ENCODE assay signal across 9 mouse cellular contexts in the genomic region with DNA sequence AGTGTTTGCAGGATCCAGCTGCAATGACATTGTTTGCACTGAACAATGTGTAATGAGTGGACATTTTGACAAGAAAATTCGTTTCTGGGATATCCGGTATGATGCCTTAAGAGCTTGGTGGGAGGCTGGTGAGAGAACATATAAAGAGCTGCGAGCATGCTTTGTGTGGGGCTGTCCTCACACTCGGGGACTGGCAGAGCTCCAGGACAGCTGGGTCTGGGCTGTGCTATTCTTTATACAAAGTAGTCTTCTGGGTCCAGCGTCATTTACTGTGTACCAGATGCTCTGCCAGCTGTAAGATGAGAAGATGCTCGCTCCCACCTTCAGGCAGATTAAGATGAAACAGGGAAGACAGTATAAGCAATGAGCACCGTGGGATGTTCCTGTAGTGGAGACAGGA. TPM values are rescaled to one million over a fixed set of nuclear protein-coding genes. Genes with fewer than 3 reads are reported as not detected.
DNase-seq lines count a peak whose midpoint lies in the region; ATAC-seq lines count a peak whose summit lies in the region.
"Had no signal": no experiment of that assay in that cellular context is flagged by ENCODE, and none has a peak within 500 bp of the region (broad histone marks: within the 10 kb centered on the region; RNA-seq: fewer than 3 reads in every experiment).

No protein-coding gene starts in this region.

- no peaks in the 10 kb centered on the region for H3K27me3 ChIP-seq in forebrain, embryonic 13.5 days
- no peaks in the 10 kb centered on the region for H3K27me3 ChIP-seq in forebrain, embryonic 10.5 days (ENCODE audit: poor library complexity, severe bottlenecking)
- H3K27me3 ChIP-seq in neural tube, embryonic 11.5 days (ENCODE audit: control insufficient read depth, insufficient read depth, low read length) = no peaks in the 10 kb centered on the region
- H3K27me3 ChIP-seq: heart, embryonic 13.5 days had no signal

- no peak overlapping the region for H3K27ac ChIP-seq in forebrain, embryonic 13.5 days
- no peak overlapping the region for H3K27ac ChIP-seq in forebrain, embryonic 10.5 days
- H3K27ac ChIP-seq in neural tube, embryonic 11.5 days (ENCODE audit: low read depth, low read length) = 0 out of 2 replicates have a peak overlapping the region, but pooled peaks have one; percentile 20

- H3K9ac ChIP-seq in forebrain, embryonic 13.5 days = no peak overlapping the region
- no peak overlapping the region for H3K9ac ChIP-seq in neural tube, embryonic 11.5 days (ENCODE audit: low read length)
- H3K9ac ChIP-seq: heart, embryonic 13.5 days had no signal

- H3K4me1 ChIP-seq in forebrain, embryonic 13.5 days = no peaks in the 10 kb centered on the region
- H3K4me1 ChIP-seq in forebrain, embryonic 10.5 days = no peaks in the 10 kb centered on the region
- H3K4me1 ChIP-seq in neural tube, embryonic 11.5 days (ENCODE audit: control insufficient read depth, insufficient read depth, low read length) = no peaks in the 10 kb centered on the region
- H3K4me1 ChIP-seq: heart, embryonic 13.5 days had no signal

- ATAC-seq in forebrain, embryonic 13.5 days = peak; percentile 58; the same call in 1 of the 2 replicates
- ATAC-seq in neural tube, embryonic 11.5 days (ENCODE audit: insufficient read depth, low FRiP score, low TSS enrichment) = no peak
- ATAC-seq in megakaryocyte progenitor cell, adult 5-6 weeks (replicated peaks; ENCODE audit: poor library complexity) = no peak

- intact Hi-C loops in left cerebral cortex, postnatal 25 days (cut with DNase I) = no loop called here

- 72% methylated on average over 7 of the region's 7 CpGs for WGBS in forebrain, embryonic 13.5 days
- 93% methylated on average over 7 of the region's 7 CpGs for WGBS in forebrain, embryonic 10.5 days
- WGBS in neural tube, embryonic 11.5 days = 92% methylated on average over 7 of the region's 7 CpGs

- H3K4me2 ChIP-seq in forebrain, embryonic 13.5 days = no peak overlapping the region
- no peak overlapping the region for H3K4me2 ChIP-seq in neural tube, embryonic 11.5 days (ENCODE audit: low read depth)
- H3K4me2 ChIP-seq: heart, embryonic 13.5 days had no signal

- no peak overlapping the region for H3K4me3 ChIP-seq in forebrain, embryonic 13.5 days
- H3K4me3 ChIP-seq in forebrain, embryonic 10.5 days = no peak overlapping the region
- no peak overlapping the region for H3K4me3 ChIP-seq in neural tube, embryonic 11.5 days (ENCODE audit: low read depth, low read length)
- H3K4me3 ChIP-seq: heart, embryonic 13.5 days had no signal

- H3K9me3 ChIP-seq in forebrain, embryonic 13.5 days (replicated peaks) = no peaks in the 10 kb centered on the region
- no peaks in the 10 kb centered on the region for H3K9me3 ChIP-seq in forebrain, embryonic 10.5 days
- no peaks in the 10 kb centered on the region for H3K9me3 ChIP-seq in neural tube, embryonic 11.5 days (ENCODE audit: control insufficient read depth, low read length)
- H3K9me3 ChIP-seq: heart, embryonic 13.5 days had no signal

- DNase-seq in forebrain, embryonic 10.5 days (ENCODE audit: extremely low spot score, low spot score) = no peak
- no peak for DNase-seq in neural tube, embryonic 11.5 days (ENCODE audit: low spot score)
- DNase-seq in neural tube, embryonic 10.5 days (ENCODE audit: extremely low spot score, low spot score) = no peak
- DNase-seq in left cerebral cortex, postnatal 25 days (ENCODE audit: low spot score in 2 of 2) = peak; percentile 65 to 82
- DNase-seq in ovary, postnatal 14 days (ENCODE audit: low spot score) = no peak
- DNase-seq in cerebellum, postnatal 4 days (ENCODE audit: low spot score in 2 of 2) = no peak

- peaks cover 91% of the 10 kb centered on the region for H3K36me3 ChIP-seq in forebrain, embryonic 13.5 days (ENCODE audit: poor library complexity, severe bottlenecking)
- peaks cover 93% of the 10 kb centered on the region for H3K36me3 ChIP-seq in forebrain, embryonic 10.5 days (replicated peaks)
- peaks cover 15% of the 10 kb centered on the region for H3K36me3 ChIP-seq in neural tube, embryonic 11.5 days (ENCODE audit: control insufficient read depth, insufficient read depth, low read length)

RNA-seq across cellular contexts. Expression of gene Sag, which starts 17.2 kb away (rescaled TPM):
- 2.4 and 2.8 TPM in 2 replicates for polyA plus RNA-seq in forebrain, embryonic 13.5 days (2015; fragmentation: Nextera tagmentation; extraction: Ambion mirVana)
- polyA plus RNA-seq in forebrain, embryonic 10.5 days (2016; fragmentation: Nextera tagmentation; extraction: Ambion mirVana) = 3.3 and 3.6 TPM in 2 replicates
- polyA plus RNA-seq in neural tube, embryonic 11.5 days (2014; fragmentation: Nextera tagmentation; extraction: Ambion mirVana) = 1.8 and 2.2 TPM in 2 replicates
- 1 to 10 TPM; 3.1 to 3.4 TPM for total RNA-seq in left cerebral cortex, postnatal 25 days (2021)
- total RNA-seq in megakaryocyte progenitor cell, adult 5-6 weeks (2015) = 0.46 and 0.62 TPM in 2 replicates
- total RNA-seq in megakaryocyte progenitor cell, adult 5-6 weeks (2017) = 0.14 and 0.25 TPM in 2 replicates

RNA-seq across cellular contexts. Expression of gene Atg16l1, which starts 30.6 kb away (rescaled TPM):
- polyA plus RNA-seq in forebrain, embryonic 13.5 days (2015; fragmentation: Nextera tagmentation; extraction: Ambion mirVana) = 43.8 and 49.9 TPM in 2 replicates
- 34.9 and 36.0 TPM in 2 replicates for polyA plus RNA-seq in forebrain, embryonic 10.5 days (2016; fragmentation: Nextera tagmentation; extraction: Ambion mirVana)
- polyA plus RNA-seq in neural tube, embryonic 11.5 days (2014; fragmentation: Nextera tagmentation; extraction: Ambion mirVana) = 38.0 and 40.8 TPM in 2 replicates
- total RNA-seq in left cerebral cortex, postnatal 25 days (2021) = 10 to 100 TPM; 61.7 to 65.2 TPM
- 21.4 and 24.8 TPM in 2 replicates for total RNA-seq in megakaryocyte progenitor cell, adult 5-6 weeks (2015)
- 30.2 and 40.9 TPM in 2 replicates for total RNA-seq in megakaryocyte progenitor cell, adult 5-6 weeks (2017)

Comparison
In these comparisons a context has a peak if more than half of its experiments do, and no peak if none do; other contexts are left out.
1. DNase-seq: peak in left cerebral cortex, postnatal 25 days (2 of 2); none in forebrain, embryonic 10.5 days (single experiment), neural tube, embryonic 11.5 days (single experiment), neural tube, embryonic 10.5 days (single experiment), ovary, postnatal 14 days (single experiment) and cerebellum, postnatal 4 days (0 of 2).